Mouse (Mus musculus) thymus, adult 2 months (tissue): Measurements from ENCODE around the gene Plcd3. TPM values are rescaled to one million over a fixed set of nuclear protein-coding genes. Genes with fewer than 3 reads are reported as not detected.

Experiments used
- DNase-seq: peaks from one replicate; pipeline ENCODE4 v3.0.0; 2021
- H3K27ac ChIP-seq: fragments of 200-500 bp; 2 replicates; pipeline ENCODE4 v1.5.1; 2012; ENCODE audit warnings: low read length, control low read depth; ENCODE audit not compliant: control insufficient read depth, insufficient read depth
- H3K27me3 ChIP-seq: fragments of 200-500 bp; 2 replicates; pipeline ENCODE4 v1.6.1; 2012; ENCODE audit warnings: mild to moderate bottlenecking, low read length, moderate library complexity, mixed read lengths; ENCODE audit not compliant: control insufficient read depth, insufficient read depth
- H3K36me3 ChIP-seq: fragments of 200-500 bp; 2 replicates; pipeline ENCODE4 v1.6.1; 2012; ENCODE audit warnings: mild to moderate bottlenecking, low read length, moderate library complexity; ENCODE audit not compliant: control insufficient read depth, insufficient read depth
- H3K4me1 ChIP-seq: fragments of 200-500 bp; replicated peaks from 2 replicates; pipeline ENCODE4 v1.6.1; 2012; ENCODE audit warnings: low read length; ENCODE audit not compliant: control insufficient read depth, insufficient read depth
- H3K4me3 ChIP-seq: fragments of 200-500 bp; 2 replicates; pipeline ENCODE4 v1.5.1; 2012; ENCODE audit warnings: mild to moderate bottlenecking, low read length, control low read depth, moderate library complexity; ENCODE audit not compliant: control insufficient read depth, insufficient read depth
- CTCF ChIP-seq: fragments of 200-500 bp; IDR thresholded peaks from 2 replicates; pipeline ENCODE4 v1.5.1; 2012; ENCODE audit warnings: mild to moderate bottlenecking, control low read depth, low read length, moderate library complexity, borderline replicate concordance; ENCODE audit not compliant: control insufficient read depth, poor library complexity, insufficient read depth; ENCODE audit errors: extremely low read depth
- POLR2A ChIP-seq: fragments of 200-500 bp; IDR thresholded peaks from 2 replicates; pipeline ENCODE4 v1.6.1; 2012; ENCODE audit warnings: mild to moderate bottlenecking, low read length, control low read depth, moderate library complexity; ENCODE audit not compliant: control insufficient read depth, poor library complexity, insufficient read depth; ENCODE audit errors: extremely low read depth
- WGBS: fragments of 180-500 bp; shearing (Covaris S2); methylation state at CpG from one replicate; pipeline ENCODE4 v1.1.7; 2018; 5-methylcytosine and 5-hydroxymethylcytosine counted together
- polyA plus RNA-seq: library from polyadenylated mRNA; depleted of rRNA; stranded (reverse); fragments of >200 nt; gene quantifications from 2 replicates; pipeline ENCODE4 v1.2.3, GENCODE M21; 2012

Plcd3 gene
- polyA plus RNA-seq, 1 experiment, result 5.4 TPM

- DNase-seq, result no peak
- WGBS, result 60% methylated on average over 8 of the region's 8 CpGs
- TF ChIP-seq POLR2A (no peak), CTCF (no peak)
- peaks cover 5% of the 10 kb centered on the region; the same call in 1 of the 2 replicates for H3K27me3 ChIP-seq
- H3K36me3 ChIP-seq, result no peaks in the 10 kb centered on the region
- H3K4me1 ChIP-seq, result peaks cover 25% of the 10 kb centered on the region
- no peak overlapping the region for H3K4me3 ChIP-seq
- no peak overlapping the region for H3K27ac ChIP-seq
Measured at GRCm38 (mm10) chr11:103100361-103100760, 1.1 kb downstream of the Plcd3 start.

- Histone ChIP-seq H3K27ac (no peak overlapping the region), H3K36me3 (no peaks in the 10 kb centered on the region), H3K4me3 (no peak overlapping the region), H3K4me1 (peaks cover 22% of the 10 kb centered on the region), H3K27me3 (peaks cover 5% of the 10 kb centered on the region; the same call in 1 of the 2 replicates)
- DNase-seq, result no peak
- WGBS, result 90% methylated on average over 12 of the region's 12 CpGs
- no peak for TF ChIP-seq CTCF
- no peak for TF ChIP-seq POLR2A
Measured at GRCm38 (mm10) chr11:103099352-103099940, 2.0 kb downstream of the Plcd3 start.

GRCm38 (mm10) chr11:103098531-103099190, 2.8 kb downstream of the Plcd3 start:
- Histone ChIP-seq H3K27me3 (peaks cover 5% of the 10 kb centered on the region; the same call in 1 of the 2 replicates), H3K4me1 (peaks cover 19% of the 10 kb centered on the region), H3K36me3 (no peaks in the 10 kb centered on the region), H3K4me3 (no peak overlapping the region), H3K27ac (no peak overlapping the region)
- TF ChIP-seq CTCF (no peak), POLR2A (no peak)
- 95% methylated on average over 11 of the region's 11 CpGs for WGBS
- DNase-seq, result no peak

- no peak for TF ChIP-seq CTCF
- Histone ChIP-seq H3K27me3 (peaks cover 5% of the 10 kb centered on the region; the same call in 1 of the 2 replicates), H3K4me1 (peaks cover 13% of the 10 kb centered on the region), H3K27ac (no peak overlapping the region), H3K4me3 (no peak overlapping the region), H3K36me3 (no peaks in the 10 kb centered on the region)
- DNase-seq, result no peak
- WGBS, result 87% methylated on average over 22 of the region's 22 CpGs
Measured at GRCm38 (mm10) chr11:103096979-103097894, 4.2 kb downstream of the Plcd3 start.

- H3K4me1 ChIP-seq, result no peaks in the 10 kb centered on the region
- no peak overlapping the region for H3K27ac ChIP-seq
- 94% methylated on average over 6 of the region's 6 CpGs for WGBS
- DNase-seq, result no peak
- no peak overlapping the region for H3K4me3 ChIP-seq
- no peaks in the 10 kb centered on the region for H3K36me3 ChIP-seq
- no peak for TF ChIP-seq CTCF
- no peak for TF ChIP-seq POLR2A
- no peaks in the 10 kb centered on the region for H3K27me3 ChIP-seq
Measured at GRCm38 (mm10) chr11:103095801-103096200, 5.7 kb downstream of the Plcd3 start.

GRCm38 (mm10) chr11:103095107-103095670, 6.3 kb downstream of the Plcd3 start:
- H3K27me3 ChIP-seq, result no peaks in the 10 kb centered on the region
- DNase-seq, result no peak
- H3K36me3 ChIP-seq, result no peaks in the 10 kb centered on the region
- H3K4me1 ChIP-seq, result no peaks in the 10 kb centered on the region
- H3K27ac ChIP-seq, result no peak overlapping the region
- TF ChIP-seq POLR2A (no peak), CTCF (no peak)
- H3K4me3 ChIP-seq, result no peak overlapping the region
- WGBS, result 81% methylated on average over 9 of the region's 9 CpGs
